Mouse (Mus musculus) ES-Bruce4 (cell line): Measurements from ENCODE around the gene Cry2. TPM values are rescaled to one million over a fixed set of nuclear protein-coding genes. Genes with fewer than 3 reads are reported as not detected.
A peak's percentile ranks its signal among the peaks of the same experiment; 100 is the strongest.

Experiments used
- H3K27ac ChIP-seq: 2 replicates; pipeline ENCODE4 v1.5.1; 2012; ENCODE audit warnings: low read length, inconsistent platforms; ENCODE audit not compliant: insufficient read depth
- H3K27me3 ChIP-seq: 2 replicates; pipeline ENCODE4 v1.6.1; 2012; ENCODE audit warnings: mild to moderate bottlenecking, low read length, inconsistent platforms; ENCODE audit not compliant: control insufficient read depth, poor library complexity, insufficient read depth, severe bottlenecking
- H3K36me3 ChIP-seq: 2 replicates; pipeline ENCODE4 v1.6.1; 2012; ENCODE audit warnings: inconsistent platforms, mild to moderate bottlenecking, low read length, moderate library complexity; ENCODE audit not compliant: control insufficient read depth, poor library complexity, insufficient read depth, severe bottlenecking
- H3K4me1 ChIP-seq: one replicate; pipeline ENCODE4 v1.8.1; 2011; ENCODE audit warnings: low read length; ENCODE audit not compliant: control insufficient read depth, insufficient read depth
- H3K4me3 ChIP-seq: 2 replicates; pipeline ENCODE4 v1.5.1; 2011; ENCODE audit warnings: low read depth, mild to moderate bottlenecking, low read length
- H3K9ac ChIP-seq: 2 replicates; pipeline ENCODE4 v1.6.1; 2012; ENCODE audit warnings: low read depth, mild to moderate bottlenecking, inconsistent platforms; ENCODE audit not compliant: poor library complexity, severe bottlenecking
- H3K9me3 ChIP-seq: replicated peaks from 2 replicates; pipeline ENCODE4 v1.6.1; 2012; ENCODE audit warnings: mild to moderate bottlenecking, low read length, inconsistent platforms; ENCODE audit not compliant: control insufficient read depth, poor library complexity, insufficient read depth, severe bottlenecking
- CTCF ChIP-seq: IDR thresholded peaks from one replicate; pipeline ENCODE4 v1.8.1; 2011; ENCODE audit warnings: low read depth, low read length
- EP300 ChIP-seq: IDR thresholded peaks from 2 replicates; pipeline ENCODE4 v1.6.1; 2011; ENCODE audit warnings: low read depth, low read length; ENCODE audit not compliant: insufficient read depth
- POLR2A ChIP-seq: IDR thresholded peaks from one replicate; pipeline ENCODE4 v1.8.1; 2011; ENCODE audit warnings: low read length; ENCODE audit not compliant: insufficient read depth
- polyA plus RNA-seq: library from polyadenylated mRNA; stranded (reverse); fragments of >200 nt; gene quantifications from 2 replicates; pipeline ENCODE4 v1.2.4, GENCODE M21; 2011; ENCODE audit warnings: low read depth; ENCODE audit not compliant: missing spikeins, insufficient read depth, insufficient read length

Cry2 gene
- polyA plus RNA-seq, 1 experiment: 9.9 TPM

DNA sequence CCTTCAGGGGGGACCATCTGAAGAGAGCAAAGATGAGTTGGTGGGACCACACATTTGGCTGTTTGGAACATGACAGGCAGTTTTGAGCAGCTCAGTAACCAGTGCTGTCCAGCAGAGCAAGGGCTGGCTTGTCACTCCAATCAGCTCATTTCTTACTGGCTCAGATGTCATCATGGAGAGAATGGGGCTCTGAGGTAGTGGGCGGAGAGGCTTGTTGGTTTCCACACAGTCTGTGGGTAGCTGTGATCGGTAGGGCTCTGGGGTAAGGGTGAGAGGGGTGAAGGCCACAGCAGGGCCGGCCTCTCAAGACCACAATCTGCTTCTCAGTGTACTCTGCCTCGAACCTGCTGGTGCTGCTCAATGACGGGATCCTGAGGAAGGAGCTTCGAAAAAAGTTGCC is 57.5 kb downstream of the Cry2 start:
- Histone ChIP-seq H3K4me3 (no peak overlapping the region), H3K9ac (no peak overlapping the region), H3K4me1 (peaks cover 8% of the 10 kb centered on the region)

DNA sequence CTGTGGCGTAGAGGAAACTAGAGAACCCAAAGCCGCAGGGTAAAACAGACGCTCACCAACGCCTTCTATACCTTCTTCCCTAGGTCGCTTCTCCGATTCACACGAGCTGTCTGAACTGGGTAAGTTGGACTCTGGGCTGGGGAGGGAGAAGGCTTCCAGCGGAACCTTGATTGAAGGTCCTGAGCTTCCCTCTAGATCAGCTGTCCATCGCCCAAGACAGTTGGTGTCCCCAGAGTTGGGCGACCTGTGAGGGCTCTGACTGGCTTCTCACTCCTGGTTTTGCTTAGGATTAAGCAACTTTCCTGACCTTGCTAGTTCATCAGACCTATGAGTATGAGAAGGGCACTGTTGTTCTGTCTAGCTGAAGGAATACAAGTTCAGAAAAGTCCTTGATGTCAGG is 58.1 kb downstream of the Cry2 start:
- Histone ChIP-seq H3K27ac (no peak overlapping the region), H3K27me3 (no peaks in the 10 kb centered on the region), H3K4me1 (peaks cover 8% of the 10 kb centered on the region), H3K36me3 (no peaks in the 10 kb centered on the region), H3K4me3 (peak overlapping the region; percentile 92), H3K9ac (peak overlapping the region; percentile 49), H3K9me3 (no peaks in the 10 kb centered on the region)
- TF ChIP-seq CTCF: no peak
- no peak for TF ChIP-seq POLR2A
- no peak for TF ChIP-seq EP300

More for the DNA sequence above, 57.5 kb downstream of the Cry2 start:
- no peaks in the 10 kb centered on the region for H3K9me3 ChIP-seq
- no peak overlapping the region for H3K27ac ChIP-seq
- H3K27me3 ChIP-seq: no peaks in the 10 kb centered on the region
- no peaks in the 10 kb centered on the region for H3K36me3 ChIP-seq
- TF ChIP-seq POLR2A (no peak), CTCF (no peak), EP300 (no peak)

DNA sequence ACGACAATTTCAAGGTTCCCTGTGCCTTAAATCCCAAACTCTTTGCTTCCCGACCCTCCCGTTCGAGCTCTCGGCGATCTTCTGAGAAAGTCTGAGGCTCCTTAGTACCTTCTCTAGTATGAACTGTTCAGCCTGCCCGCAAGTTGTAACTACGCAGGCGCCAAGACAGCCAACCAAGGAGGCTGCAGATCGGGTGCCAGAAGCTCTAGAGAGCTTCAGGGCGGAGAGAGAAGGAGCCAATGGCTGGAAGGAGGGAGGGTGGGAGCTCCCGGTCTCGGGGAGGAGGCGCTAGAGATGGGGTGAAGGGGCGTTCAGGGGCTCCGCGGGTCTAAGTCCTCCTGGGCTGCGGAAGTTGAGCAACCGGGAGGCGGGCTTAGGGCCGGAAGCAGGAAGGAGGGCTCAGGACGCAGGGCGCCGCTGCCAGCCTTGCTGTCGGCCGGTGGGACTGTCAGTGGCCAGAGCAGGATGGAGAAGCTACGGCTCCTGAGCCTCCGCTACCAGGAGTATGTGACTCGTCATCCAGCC is 58.7 kb downstream of the Cry2 start:
- Histone ChIP-seq H3K27ac (peak overlapping the region; percentile 31; the same call in 1 of the 2 replicates), H3K27me3 (no peaks in the 10 kb centered on the region), H3K36me3 (no peaks in the 10 kb centered on the region), H3K4me1 (peaks cover 8% of the 10 kb centered on the region), H3K4me3 (peak overlapping the region; percentile 92), H3K9me3 (no peaks in the 10 kb centered on the region), H3K9ac (peak overlapping the region; percentile 49)
- TF ChIP-seq EP300 (no peak), CTCF (no peak), POLR2A (no peak)

DNA sequence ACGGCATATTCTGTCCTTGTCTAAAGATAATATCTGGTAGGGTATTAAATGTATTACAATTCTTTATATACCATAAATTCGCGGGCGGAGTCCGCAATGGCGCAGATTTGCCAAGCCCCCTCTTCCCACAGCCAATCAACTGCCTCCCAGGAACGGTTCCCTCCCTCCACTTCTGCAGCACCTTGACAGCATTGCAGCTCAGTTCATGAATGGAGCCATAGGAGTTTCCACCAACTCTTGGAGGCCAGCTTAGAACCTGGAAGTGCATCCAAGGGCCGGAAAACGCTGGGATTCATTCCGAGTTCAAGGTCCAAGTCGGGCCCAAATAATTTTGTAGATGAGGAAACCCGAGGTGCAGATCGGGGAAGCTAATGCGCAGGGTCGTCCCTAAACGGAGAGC is 59.3 kb downstream of the Cry2 start, which contains the start of the genes Pex16 and Large2:
Gene Pex16 (plus strand): TSS at position 163 of the 400 bp plus-strand sequence.
Gene Large2 (minus strand): TSS at position 356 of the 400 bp plus-strand sequence.
- Histone ChIP-seq H3K9ac (peak within 1 kb of the TSS; percentile 49), H3K4me1 (peaks cover 8% of the 10 kb centered on the region), H3K27ac (peak within 1 kb of the TSS; percentile 31; the same call in 1 of the 2 replicates), H3K36me3 (no peaks in the 10 kb centered on the region), H3K27me3 (no peaks in the 10 kb centered on the region), H3K4me3 (peak within 1 kb of the TSS; percentile 92), H3K9me3 (no peaks in the 10 kb centered on the region)
- TF ChIP-seq POLR2A (no peak), CTCF (no peak), EP300 (no peak)

DNA sequence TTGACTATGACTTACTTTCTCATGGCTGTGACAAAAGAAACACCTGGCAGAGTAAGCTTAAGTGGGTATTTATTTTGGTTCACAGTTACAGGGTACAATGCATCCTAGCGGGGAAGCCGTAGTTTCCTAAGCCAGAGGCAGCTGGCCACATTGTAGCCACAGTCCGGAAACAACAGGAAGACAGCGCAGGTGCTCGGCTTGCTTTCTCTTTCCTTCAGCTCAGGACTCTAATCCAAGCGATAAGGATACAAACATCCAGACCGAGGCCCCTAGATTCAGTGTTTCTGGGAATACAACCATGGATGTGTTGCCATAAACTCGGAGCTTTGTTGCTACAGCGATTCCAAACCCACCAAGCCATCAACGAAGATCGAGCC is 60.4 kb downstream of the Cry2 start:
- no peaks in the 10 kb centered on the region for H3K9me3 ChIP-seq
- TF ChIP-seq POLR2A (no peak), CTCF (no peak), EP300 (no peak)
- H3K36me3 ChIP-seq: no peaks in the 10 kb centered on the region
- no peaks in the 10 kb centered on the region for H3K27me3 ChIP-seq
- no peak overlapping the region for H3K4me3 ChIP-seq
- no peak overlapping the region for H3K9ac ChIP-seq
- peaks cover 8% of the 10 kb centered on the region for H3K4me1 ChIP-seq
- no peak overlapping the region for H3K27ac ChIP-seq

DNA sequence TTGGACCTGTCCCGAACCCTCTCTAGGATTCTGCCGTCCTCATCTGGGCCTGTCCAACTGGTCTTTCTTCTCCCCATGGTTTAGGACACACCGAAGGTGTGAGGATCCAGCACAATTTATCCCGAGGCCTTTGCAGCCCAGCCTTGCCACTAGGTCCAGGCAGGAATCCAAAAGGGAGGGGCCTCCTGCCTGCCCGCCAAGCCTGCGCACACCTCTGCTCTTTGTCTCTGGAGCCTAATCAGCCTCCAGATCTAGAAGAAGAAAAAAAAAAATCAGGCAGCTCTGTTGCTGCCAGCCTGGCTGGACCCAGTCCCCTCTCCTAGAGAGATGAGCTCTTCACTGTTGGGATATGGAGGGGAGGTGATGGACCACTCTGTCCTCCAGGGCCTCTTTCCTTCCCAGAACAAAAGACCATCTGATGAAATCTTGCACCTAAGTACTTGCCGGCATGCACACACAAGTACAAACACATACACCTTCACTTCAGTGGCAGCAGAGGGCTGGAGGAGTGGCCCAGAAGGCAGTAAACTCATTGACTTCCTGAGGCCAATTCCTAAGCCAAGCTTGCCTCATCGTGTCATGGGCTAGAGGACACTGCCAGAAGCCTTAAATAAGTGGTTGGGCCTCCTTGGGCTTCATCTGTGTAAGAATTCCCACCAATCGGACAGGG is 60.9 kb downstream of the Cry2 start:
- no peaks in the 10 kb centered on the region for H3K9me3 ChIP-seq
- TF ChIP-seq EP300: no peak
- TF ChIP-seq POLR2A: no peak
- TF ChIP-seq CTCF: no peak
- peaks cover 8% of the 10 kb centered on the region for H3K4me1 ChIP-seq
- H3K9ac ChIP-seq: no peak overlapping the region
- H3K36me3 ChIP-seq: no peaks in the 10 kb centered on the region
- no peaks in the 10 kb centered on the region for H3K27me3 ChIP-seq
- H3K27ac ChIP-seq: peak overlapping the region; percentile 29; the same call in 1 of the 2 replicates
- H3K4me3 ChIP-seq: no peak overlapping the region
